Mouse (Mus musculus) midbrain, embryonic 11.5 days (tissue): Measurements from ENCODE around the gene Aunip. TPM values are rescaled to one million over a fixed set of nuclear protein-coding genes. Genes with fewer than 3 reads are reported as not detected.

ENCODE experiments used
- ATAC-seq: fragments of 200-750 bp; cut with Nextera tagmentation; 2 replicates; pipeline ENCODE4 v1.8.0; 2017; ENCODE audit warnings: moderate TSS enrichment, moderate library complexity; ENCODE audit not compliant: low FRiP score
- DNase-seq: peaks from one replicate; pipeline ENCODE4 v3.0.0; 2015; ENCODE audit warnings: low spot score; ENCODE audit errors: missing footprints
- H3K27ac ChIP-seq: fragments of 300-500 bp; sonication (generic); 2 replicates; pipeline ENCODE4 v1.5.1; 2014; ENCODE audit warnings: low read depth, low read length
- H3K27me3 ChIP-seq: fragments of 300-500 bp; sonication (generic); 2 replicates; pipeline ENCODE4 v1.6.1; 2014; ENCODE audit warnings: mild to moderate bottlenecking, low read length, moderate library complexity, mixed read lengths; ENCODE audit not compliant: control insufficient read depth, insufficient read depth
- H3K36me3 ChIP-seq: fragments of 300-500 bp; sonication (generic); 2 replicates; pipeline ENCODE4 v1.6.1; 2014; ENCODE audit warnings: mild to moderate bottlenecking, low read length, moderate library complexity, mixed read lengths; ENCODE audit not compliant: control insufficient read depth, insufficient read depth
- H3K4me1 ChIP-seq: fragments of 300-500 bp; sonication (generic); 2 replicates; pipeline ENCODE4 v1.6.1; 2014; ENCODE audit warnings: low read length; ENCODE audit not compliant: control insufficient read depth, insufficient read depth
- H3K4me2 ChIP-seq: fragments of 300-500 bp; sonication (generic); 2 replicates; pipeline ENCODE4 v1.6.1; 2014; ENCODE audit warnings: mild to moderate bottlenecking, moderate library complexity
- H3K4me3 ChIP-seq: fragments of 300-500 bp; sonication (generic); 2 replicates; pipeline ENCODE4 v1.5.1; 2014; ENCODE audit warnings: low read depth, low read length
- H3K9ac ChIP-seq: fragments of 300-500 bp; sonication (generic); 2 replicates; pipeline ENCODE4 v1.6.1; 2014; ENCODE audit warnings: low read length
- H3K9me3 ChIP-seq: fragments of 300-500 bp; sonication (generic); 2 replicates; pipeline ENCODE4 v1.6.1; 2016; ENCODE audit warnings: low read length; ENCODE audit not compliant: control insufficient read depth
- WGBS: fragments of 180-500 bp; shearing (Covaris S2); extraction: QIAGEN DNeasy Blood & Tissue Kit; methylation state at CpG from one replicate; pipeline ENCODE4 v1.1.7; 2014; 5-methylcytosine and 5-hydroxymethylcytosine counted together
- polyA plus RNA-seq: library from polyadenylated mRNA; unstranded; fragments of >200 nt; fragmentation: Nextera tagmentation; extraction: Ambion mirVana; gene quantifications from 2 replicates; pipeline ENCODE4 v1.2.1, GENCODE M21; 2014

Aunip gene
- polyA plus RNA-seq, 1 experiment from 2014 or later: 7.8 TPM

DNA sequence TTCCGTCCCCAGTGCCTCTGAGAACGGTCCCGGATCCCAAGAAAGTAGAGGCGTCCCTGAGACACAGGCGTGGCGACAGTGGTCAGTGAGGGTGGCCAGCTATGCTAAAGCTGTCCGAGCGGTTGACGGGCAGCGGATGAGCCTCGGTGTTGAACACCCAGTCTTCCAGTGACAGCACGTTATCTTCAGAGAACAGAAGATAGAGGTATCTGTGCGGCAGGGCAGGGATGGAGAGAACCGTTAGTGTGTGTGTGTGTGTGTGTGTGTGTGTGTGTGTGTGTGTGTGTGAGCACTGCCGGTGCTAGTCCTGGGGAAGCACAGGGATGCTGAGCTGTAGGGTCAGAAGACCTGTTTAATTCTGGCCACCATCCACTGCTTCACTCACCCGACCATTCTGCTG is 52.8 kb downstream of the Aunip start:
- Histone ChIP-seq H3K9ac (no peak overlapping the region), H3K27ac (no peak overlapping the region), H3K27me3 (no peaks in the 10 kb centered on the region), H3K4me3 (no peak overlapping the region), H3K4me1 (peaks cover 3% of the 10 kb centered on the region; the same call in 1 of the 2 replicates), H3K4me2 (no peak overlapping the region), H3K9me3 (no peaks in the 10 kb centered on the region), H3K36me3 (no peaks in the 10 kb centered on the region)
- 94% methylated on average over 16 of the region's 16 CpGs for WGBS
- DNase-seq: no peak
- no peak for ATAC-seq

- Histone ChIP-seq H3K36me3 (no peaks in the 10 kb centered on the region), H3K9me3 (no peaks in the 10 kb centered on the region), H3K27ac (no peak overlapping the region), H3K4me3 (no peak overlapping the region), H3K27me3 (no peaks in the 10 kb centered on the region), H3K9ac (no peak overlapping the region), H3K4me2 (no peak overlapping the region), H3K4me1 (peaks cover 3% of the 10 kb centered on the region; the same call in 1 of the 2 replicates)
- 92% methylated on average over 6 of the region's 6 CpGs for WGBS
- DNase-seq: no peak
- no peak for ATAC-seq
Observed at GRCm38 (mm10) chr4:134564093-134564492, 53.3 kb downstream of the Aunip start.

- Histone ChIP-seq H3K4me3 (no peak overlapping the region), H3K4me2 (no peak overlapping the region), H3K27ac (no peak overlapping the region), H3K4me1 (peaks cover 3% of the 10 kb centered on the region; the same call in 1 of the 2 replicates), H3K36me3 (no peaks in the 10 kb centered on the region), H3K9ac (no peak overlapping the region; the same call in 1 of the 2 replicates), H3K9me3 (no peaks in the 10 kb centered on the region), H3K27me3 (no peaks in the 10 kb centered on the region)
- DNase-seq (no peak), ATAC-seq (no peak)
- WGBS: 35% methylated on average over 19 of the region's 19 CpGs
Observed at GRCm38 (mm10) chr4:134567377-134568226, 56.8 kb downstream of the Aunip start.

DNA sequence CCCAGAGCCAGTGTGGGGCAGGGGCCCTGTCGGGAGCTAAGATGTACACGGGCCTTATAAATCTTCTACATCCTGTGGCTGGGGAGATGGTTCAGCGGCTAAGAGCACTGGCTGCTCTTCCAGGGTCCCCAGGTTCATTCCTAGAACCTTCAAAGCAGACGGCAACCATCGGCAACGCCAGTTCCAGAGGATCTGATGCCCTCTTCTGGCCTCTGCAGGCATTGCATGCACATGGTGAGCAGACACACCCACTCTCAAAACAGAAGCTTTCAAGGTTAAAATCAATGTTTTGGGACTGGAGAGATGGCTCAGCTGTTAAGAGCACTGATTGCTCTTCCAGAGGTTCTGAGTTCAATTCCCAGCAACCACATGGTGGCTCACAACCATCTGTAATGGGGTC is 58.4 kb downstream of the Aunip start:
- Histone ChIP-seq H3K27me3 (no peaks in the 10 kb centered on the region), H3K4me3 (no peak overlapping the region), H3K27ac (no peak overlapping the region), H3K9me3 (no peaks in the 10 kb centered on the region), H3K36me3 (no peaks in the 10 kb centered on the region), H3K9ac (no peak overlapping the region), H3K4me2 (no peak overlapping the region), H3K4me1 (peaks cover 3% of the 10 kb centered on the region; the same call in 1 of the 2 replicates)
- no peak for ATAC-seq
- 81% methylated on average over 6 of the region's 6 CpGs for WGBS
- no peak for DNase-seq

GRCm38 (mm10) chr4:134569831-134570230 is 59.0 kb downstream of the Aunip start:
- no peak overlapping the region for H3K27ac ChIP-seq
- H3K4me2 ChIP-seq: no peak overlapping the region
- H3K9me3 ChIP-seq: no peaks in the 10 kb centered on the region
- no peak for ATAC-seq
- no peak overlapping the region for H3K4me3 ChIP-seq
- no peaks in the 10 kb centered on the region for H3K36me3 ChIP-seq
- peaks cover 3% of the 10 kb centered on the region; the same call in 1 of the 2 replicates for H3K4me1 ChIP-seq
- H3K9ac ChIP-seq: no peak overlapping the region
- 76% methylated on average over 8 of the region's 8 CpGs for WGBS
- no peaks in the 10 kb centered on the region for H3K27me3 ChIP-seq
- no peak for DNase-seq

- DNase-seq (no peak), ATAC-seq (no peak)
- no peaks in the 10 kb centered on the region for H3K36me3 ChIP-seq
- WGBS: 79% methylated on average over 14 of the region's 14 CpGs
- no peaks in the 10 kb centered on the region for H3K27me3 ChIP-seq
- no peak overlapping the region for H3K27ac ChIP-seq
- H3K4me2 ChIP-seq: no peak overlapping the region
- no peak overlapping the region for H3K4me3 ChIP-seq
- H3K4me1 ChIP-seq: peaks cover 4% of the 10 kb centered on the region
- H3K9ac ChIP-seq: no peak overlapping the region
- no peaks in the 10 kb centered on the region for H3K9me3 ChIP-seq
Observed at GRCm38 (mm10) chr4:134570704-134571451, 60.1 kb downstream of the Aunip start.

GRCm38 (mm10) chr4:134572449-134573300 is 61.9 kb downstream of the Aunip start:
- Histone ChIP-seq H3K4me1 (peaks cover 2% of the 10 kb centered on the region), H3K36me3 (no peaks in the 10 kb centered on the region), H3K9me3 (no peaks in the 10 kb centered on the region), H3K4me3 (no peak overlapping the region), H3K27me3 (no peaks in the 10 kb centered on the region), H3K4me2 (no peak overlapping the region), H3K9ac (no peak overlapping the region), H3K27ac (no peak overlapping the region)
- WGBS: 89% methylated on average over 24 of the region's 24 CpGs
- no peak for ATAC-seq
- DNase-seq: no peak
